Mouse (Mus musculus): ENCODE results near the gene Tubgcp2.

Gene Tubgcp2

DNA sequence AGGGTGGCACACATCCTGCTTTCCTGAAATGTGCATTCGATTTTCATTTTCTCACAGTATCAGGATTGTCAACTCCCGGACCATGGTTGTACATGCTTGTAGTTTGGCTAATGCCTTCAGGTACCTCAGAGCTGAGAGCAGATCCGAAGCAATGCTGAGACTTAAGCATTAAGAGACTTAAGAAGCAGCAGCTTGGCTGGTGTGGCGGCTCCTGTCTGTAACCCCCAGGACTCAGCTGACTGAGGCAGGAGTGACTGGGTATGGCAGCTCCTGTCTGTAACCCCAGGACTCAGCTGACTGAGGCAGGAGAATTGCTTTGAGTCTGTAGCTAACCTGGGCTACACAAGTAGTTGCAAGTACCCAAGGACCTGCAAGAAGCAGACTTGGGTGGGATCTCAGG lies 9.1 kb upstream of the Tubgcp2 start:
- DNase-seq, result no peak

DNA sequence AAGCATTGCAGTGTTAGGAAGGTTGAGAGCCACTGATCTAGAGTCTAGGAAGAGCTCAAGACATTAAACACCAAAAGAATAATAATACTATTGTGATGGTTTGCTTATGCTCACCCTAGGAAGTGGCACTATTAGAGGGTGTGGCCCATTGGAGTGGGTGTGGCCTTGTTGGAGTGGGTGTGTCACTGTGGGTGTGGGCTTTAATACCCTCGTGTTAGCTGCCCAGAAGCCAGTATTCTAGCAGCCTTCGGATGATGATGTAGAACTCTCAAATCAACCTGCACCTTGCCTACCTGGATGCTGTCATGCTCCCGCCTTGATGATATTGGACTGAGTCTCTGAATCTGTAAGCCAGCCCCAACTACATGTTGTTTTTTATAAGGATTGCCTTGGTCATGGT lies 6.3 kb upstream of the Tubgcp2 start:
- no peak for DNase-seq

DNA sequence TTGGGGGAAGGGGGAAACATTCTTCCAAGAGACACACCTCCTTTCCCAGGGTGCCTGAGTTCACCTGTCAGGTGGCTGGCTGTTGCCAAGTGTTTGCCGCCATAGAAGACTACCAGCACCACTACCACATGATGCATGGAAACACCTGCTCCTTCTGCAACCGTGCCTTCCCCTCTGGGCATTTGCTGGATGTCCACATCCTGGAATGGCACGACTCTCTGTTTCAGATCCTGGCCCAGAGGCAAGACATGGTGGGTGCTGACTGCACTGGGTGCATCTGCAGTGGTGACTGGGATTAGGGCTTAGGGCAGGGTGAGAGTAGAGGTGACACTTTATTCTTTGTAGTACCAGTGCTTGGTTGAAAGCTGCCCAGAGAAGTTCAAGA lies 694 bp upstream of the Tubgcp2 start:
- DNase-seq, result no peak

DNA sequence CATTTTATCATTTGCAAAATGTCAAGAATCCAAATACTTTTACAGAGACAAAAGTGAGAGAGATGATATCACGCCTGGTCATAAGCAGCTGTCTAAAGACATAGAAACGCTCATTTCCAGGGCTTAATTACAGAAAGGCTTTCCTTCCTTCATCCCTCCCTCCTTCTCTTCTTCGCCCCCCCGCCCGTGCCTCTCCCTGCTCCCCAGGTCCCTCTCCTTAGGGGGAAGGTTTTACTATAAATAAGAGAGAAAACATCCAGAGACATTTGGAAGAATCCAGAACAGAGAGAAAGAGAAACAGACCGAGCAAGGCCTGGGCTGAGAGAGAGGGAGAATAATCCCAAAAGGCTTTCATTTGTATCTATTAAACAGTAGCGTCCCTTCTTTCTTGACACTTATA lies 1.0 kb downstream of the Tubgcp2 start:
- no peak for DNase-seq

DNA sequence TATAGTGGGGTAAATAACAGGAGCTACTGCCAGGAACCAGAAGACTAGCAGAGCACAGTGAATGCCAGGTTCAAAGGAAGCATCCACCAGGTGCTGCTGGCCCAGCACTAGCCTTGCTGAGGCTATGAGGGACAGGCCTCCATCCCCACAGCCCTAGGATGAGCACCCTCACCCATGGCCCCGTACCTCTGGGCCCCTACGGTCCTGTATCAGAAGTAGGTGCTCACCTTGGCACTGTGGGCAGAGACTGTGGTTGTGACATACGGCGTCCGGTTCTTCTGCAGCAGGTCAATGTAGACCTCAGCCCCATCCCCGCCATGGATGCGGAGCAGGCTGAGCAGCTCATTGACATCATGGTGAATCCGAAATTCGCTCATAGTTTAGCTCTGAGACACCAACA lies 3.1 kb downstream of the Tubgcp2 start:
- DNase-seq, result no peak

DNA sequence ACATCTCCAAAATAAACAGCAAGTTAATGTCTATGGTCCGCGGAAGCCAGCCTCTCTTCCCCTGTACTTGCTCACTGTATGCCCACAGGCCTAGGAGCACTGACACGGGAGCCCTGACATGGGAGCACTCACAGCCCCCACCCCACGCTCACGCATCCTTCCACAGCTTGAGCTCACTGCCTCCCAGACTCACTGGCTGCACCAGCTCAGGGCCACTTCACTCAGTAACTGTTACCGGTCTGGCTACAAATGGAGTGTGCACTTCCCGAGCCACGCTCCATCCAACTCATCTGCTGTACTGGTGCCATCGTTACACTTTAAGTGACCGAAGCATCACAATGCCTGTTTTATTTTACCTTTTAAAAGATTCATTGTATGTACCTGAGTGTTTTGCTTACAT lies 4.1 kb downstream of the Tubgcp2 start:
- no peak for DNase-seq

DNA sequence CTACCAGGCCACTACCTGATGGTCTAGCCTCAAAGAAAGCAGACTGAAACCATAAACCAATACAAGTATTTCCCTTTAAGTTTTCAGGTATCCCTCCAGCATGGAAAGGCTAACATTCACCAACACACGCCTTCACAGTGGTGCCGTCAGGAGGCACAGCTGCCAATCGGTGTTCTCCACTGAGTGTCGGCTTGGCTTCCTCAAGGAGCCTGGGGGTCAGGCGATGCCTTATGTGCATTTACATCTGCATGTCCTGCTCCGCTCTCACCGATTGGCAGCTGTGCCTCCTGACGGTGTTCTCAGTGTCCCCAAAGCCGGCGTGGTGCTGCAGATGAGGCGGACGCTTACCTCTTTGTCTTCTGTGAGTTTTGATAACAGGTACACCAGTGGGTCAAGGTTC lies 4.7 kb downstream of the Tubgcp2 start:
- no peak for DNase-seq

DNA sequence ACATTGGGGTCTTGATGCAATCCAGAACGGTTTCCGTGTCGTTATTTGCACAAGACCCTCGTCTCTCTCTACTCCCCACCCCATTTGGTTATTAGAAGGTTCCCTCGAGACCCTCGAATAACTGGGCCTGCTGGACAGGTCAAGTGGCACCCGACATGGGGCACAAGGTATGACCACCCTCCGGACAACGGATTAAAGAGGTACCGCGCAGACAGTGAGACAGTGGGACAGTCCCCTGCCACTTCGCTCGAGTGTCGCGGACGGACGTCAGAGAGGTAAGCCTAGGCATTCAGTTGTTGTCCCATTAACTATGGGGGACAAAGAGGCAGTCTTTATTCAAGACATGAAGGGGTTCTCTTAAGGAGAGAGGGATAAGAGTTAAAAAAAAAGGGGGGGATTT lies 25.1 kb downstream of the Tubgcp2 start:
- DNase-seq, result no peak

DNA sequence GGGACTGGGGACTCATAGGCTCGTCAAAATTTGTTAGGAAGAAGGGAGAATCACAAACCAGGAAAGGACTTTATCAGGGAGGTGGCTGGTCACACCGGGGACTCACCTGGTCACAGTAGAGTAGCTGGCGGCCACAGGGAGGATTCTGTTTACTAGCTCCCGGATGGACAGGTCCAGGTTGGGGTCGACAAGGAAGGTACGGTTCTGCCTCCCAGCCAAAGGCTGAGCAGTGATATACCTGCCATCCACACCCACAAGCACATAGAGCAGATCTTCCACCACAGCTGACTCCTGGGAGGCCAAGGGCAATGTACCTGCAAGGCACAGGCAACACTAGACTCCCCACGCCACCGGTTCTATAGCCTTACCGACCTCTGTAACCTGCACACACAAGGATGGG lies 28.7 kb downstream of the Tubgcp2 start:
- DNase-seq, result no peak

DNA sequence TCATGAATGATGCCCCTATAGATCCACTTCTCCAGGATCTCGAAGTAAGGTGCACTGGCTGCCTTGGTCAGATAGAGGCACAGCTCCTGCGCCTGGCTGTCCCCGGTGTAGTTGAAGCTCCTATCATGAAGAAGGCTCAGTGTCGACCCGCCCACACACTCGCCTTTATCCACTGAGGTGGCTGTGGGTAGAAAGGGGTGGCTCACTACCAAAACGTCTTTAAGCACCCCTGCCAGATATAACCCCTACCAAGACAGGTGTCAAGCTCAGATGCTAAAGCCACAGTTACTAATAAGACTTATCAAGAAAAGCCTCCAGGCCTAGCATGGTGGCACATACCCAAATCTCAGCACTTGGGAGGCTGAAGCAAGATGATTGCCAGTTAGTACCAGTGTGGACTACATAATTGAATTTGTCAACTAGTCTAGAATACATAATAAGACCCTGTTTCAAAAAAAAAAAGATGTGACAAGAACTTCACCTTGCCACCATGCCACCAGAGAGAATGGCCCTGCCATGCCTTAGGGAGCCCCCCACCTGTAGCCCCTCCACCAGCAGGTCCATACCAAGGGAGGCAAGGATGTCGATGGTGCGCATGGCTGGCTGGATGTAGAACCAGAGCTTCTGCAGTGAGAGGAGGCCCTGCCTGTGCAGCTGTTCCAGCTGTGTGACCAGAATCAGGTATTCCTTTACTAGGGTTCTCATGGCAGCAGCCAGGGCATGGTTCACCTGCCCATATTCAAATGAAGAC lies 29.4 kb downstream of the Tubgcp2 start:
- peak; percentile 1 for DNase-seq

DNA sequence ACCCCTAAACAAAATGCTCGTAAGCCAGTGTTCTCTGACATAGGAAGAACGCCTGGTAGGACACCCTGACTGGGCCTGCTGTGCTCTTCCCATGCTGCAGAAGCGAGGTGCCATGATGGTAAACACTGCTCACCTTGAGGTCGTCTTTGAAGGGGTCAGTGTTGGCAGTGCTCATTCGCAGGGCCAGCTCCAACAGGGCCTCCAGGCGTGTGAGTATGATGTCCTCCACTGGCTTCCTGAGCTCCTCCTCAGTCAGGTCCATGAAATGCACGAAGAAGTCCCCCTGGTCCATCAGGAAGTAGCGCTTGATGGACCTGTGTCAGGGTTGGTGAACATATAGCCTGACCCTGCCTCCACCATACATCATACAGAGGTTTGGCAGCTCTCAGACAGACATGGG lies 31.8 kb downstream of the Tubgcp2 start:
- no peak for DNase-seq

DNA sequence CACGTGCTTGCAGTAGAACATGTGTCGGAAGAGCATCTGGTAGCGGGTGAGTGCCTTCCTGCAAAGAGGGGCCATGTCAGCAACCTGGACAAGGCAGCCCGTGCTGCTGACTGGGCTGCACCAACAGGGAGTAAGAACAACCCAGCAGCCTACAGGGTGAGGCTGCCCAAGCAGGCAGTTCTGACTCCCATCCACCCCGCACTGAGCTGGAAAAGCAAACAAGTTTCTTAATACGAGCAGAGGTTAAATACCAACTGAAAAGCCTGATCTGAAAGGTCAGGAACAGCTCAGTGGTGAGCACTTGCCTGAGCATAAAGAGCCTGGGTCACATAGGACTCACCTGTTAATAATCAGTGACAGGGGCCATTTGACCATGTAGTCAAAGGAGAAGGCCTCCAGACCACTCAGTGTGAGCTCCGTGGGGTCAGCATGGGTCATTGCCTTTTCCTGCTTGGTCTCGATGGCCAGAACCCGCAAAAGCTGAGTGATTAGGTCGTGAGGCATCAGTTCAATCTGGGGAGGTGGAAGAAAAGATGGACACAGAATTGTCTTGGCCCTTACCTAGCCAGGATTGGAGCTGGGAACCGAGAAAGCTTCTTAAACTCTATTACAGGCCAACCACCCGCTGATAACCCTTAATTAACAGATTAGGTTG lies 35.3 kb downstream of the Tubgcp2 start:
- no peak for DNase-seq

DNA sequence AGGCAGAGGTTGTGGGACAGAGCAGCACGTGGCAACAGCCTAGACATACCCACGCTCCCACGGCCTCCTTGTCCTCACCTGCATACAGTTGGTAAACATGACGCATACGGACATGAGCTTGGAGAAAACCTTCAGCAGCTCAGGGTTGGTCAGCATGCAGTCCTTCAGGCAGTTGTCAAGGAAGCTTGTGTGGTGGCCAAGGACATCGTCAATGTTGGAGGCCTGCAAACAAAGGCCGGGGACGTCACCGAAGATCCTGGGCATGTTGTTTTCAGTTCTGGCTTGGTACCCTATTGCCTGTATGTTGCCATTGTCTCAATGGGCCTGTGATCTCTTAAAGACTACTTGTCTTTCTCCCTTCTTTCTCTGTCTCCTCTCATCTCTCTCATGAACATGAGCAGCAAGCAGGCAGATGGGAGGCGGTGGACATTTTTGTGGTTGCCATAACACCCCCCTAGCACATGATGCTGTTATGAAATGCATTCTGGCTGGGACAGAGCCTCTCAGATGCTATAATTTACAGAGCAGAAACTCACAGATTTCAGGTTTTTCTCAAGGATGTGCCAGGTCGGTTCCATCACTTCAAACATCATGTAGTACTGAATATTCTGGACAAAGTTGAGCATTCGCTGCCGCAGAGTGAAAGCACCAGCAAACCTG lies 37.6 kb downstream of the Tubgcp2 start:
- DNase-seq, result no peak

DNA sequence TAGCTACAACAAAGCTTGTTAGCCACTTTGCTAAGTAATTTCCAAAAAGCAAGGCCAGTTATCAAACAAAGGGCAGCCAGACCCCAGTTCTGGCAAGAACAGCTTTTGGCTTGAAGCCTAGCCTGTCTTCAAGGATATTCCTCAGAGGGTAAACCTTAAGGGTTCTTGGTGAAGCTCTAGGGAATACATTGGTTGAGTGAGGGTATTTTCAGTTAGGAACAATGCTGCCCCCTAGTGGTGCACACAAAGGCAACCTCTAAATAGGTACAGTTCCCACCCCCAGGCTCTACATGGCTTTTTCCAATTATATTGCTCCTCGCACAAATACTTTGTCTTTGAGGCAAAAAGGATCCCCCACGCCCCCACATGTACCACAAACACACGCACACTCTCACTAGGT lies 41.8 kb downstream of the Tubgcp2 start:
- peak; percentile 72 for DNase-seq

DNA sequence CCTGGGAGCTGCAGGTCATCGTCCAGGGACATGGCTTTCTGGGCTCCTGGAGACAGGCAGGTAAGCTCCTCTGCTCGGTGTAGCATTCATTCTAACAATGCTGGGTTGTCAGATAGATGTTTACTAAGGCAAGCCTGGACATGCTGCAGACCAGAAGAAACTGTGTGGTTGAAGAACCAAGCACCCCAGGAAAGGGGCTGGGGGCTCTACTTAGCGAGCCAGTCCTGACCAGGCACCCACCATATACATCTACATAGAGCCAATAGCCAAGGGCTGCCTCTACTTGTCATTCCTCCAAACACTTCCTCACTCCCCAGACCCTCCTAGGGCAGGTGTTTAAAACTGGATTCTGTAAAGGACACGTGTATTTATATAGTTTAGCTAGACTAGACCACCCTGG lies 42.3 kb downstream of the Tubgcp2 start:
- DNase-seq, result no peak

DNA sequence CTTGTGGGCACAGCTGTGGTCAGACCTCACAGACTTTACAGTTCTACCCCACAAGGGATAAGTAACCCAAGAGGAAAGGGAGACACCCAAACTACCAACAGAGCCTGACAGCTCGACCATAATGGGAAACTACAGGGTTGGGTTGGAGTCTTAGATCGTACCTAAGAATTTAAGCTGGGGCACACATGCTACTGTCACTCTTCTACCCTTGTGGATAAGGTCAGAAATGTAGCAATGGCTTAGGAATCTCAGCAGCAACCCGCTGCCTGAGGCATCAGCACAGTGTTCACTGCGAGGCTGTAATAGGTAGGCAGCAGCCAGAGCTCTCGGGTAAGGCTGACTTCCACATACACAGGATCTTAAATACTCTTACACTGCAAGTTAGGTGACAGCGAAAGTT lies 42.9 kb downstream of the Tubgcp2 start:
- DNase-seq, result no peak

DNA sequence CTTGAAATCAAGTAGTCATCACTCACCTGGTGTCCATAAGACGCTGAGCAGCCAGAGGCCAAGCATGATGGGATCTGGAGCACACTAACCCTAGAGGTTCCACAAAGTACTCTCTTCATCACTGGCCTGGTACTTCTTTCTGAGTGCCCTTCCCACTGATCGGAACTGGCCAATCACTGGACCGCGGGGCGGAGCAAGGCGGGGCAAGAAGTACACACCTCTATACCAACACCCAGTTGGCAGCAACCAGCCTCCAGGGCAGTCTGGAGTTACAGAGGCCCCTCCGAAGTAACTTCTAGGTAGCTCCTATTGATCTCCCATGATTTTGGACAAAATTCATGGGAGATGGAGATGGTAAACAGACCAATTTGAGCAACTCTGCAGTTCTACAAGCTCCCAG lies 44.1 kb downstream of the Tubgcp2 start, which contains the start of gene Adam8:
TSS of gene Adam8 (minus strand) at position 157 of the 400 bp plus-strand sequence.
- no peak for DNase-seq

DNA sequence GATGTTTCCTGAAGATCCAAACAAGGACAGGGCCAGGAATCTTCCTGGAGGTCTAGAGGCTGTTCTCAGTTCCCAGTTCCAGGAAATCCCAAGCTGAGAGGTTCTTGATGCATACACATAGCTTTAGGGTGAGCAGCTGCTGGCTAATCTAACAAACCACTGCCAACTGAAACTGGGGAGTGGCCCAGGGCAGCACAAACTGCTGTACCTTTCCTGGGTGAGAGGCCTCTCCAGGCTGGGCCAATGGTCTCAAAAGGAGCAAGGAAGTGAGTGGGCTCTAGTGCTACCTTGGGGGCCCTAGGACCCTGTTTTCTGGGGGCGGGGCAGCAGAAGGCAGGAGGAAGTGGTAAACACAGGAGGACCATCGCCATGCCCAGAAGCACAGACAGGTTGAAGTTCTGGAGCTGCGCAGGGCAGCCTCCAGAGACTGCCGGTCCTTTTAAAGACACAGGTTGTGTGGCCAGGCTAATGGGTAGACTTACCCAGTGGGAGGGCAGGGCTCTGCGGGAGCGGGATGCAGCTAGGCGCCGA lies 45.5 kb downstream of the Tubgcp2 start:
- no peak for DNase-seq

DNA sequence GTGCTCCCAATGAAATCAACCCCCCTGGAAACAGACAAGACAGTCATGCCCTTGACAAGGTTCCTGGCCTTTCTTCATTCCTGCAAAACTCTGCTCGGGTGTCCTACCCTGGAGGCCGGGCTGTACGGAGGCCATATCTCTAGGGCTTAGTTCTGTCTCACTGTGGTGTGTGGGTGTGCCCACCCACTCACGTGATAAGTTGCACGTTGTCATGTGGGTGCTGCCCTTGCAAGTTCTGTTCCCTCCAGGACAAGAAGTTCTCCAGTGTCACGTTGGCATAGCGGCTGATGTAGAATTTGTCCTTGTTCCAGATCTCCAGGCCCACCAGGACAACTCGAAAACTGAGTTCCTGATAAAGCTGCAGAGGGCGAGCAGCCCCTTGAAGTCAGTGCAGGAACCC lies 48.2 kb downstream of the Tubgcp2 start:
- DNase-seq, result no peak

DNA sequence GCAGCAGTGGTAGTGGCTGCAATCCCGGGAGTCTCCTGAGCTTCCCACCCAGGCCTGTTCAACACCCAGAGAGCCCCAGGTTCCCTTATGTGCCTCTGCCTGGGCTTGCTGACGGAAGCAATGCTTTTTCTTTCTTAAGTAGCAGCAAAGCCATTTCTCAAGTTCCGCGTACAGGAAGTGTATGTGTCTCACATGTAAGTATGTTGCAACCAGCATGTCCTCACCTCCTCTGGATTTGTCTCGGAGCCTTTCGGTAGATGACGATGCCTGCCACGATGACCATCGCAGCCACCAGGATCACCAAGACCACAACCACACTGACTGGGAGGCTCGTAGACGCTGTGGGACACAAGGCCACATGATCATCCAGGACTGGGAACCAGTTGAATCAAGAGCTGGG lies 52.0 kb downstream of the Tubgcp2 start:
- DNase-seq, result no peak

DNA sequence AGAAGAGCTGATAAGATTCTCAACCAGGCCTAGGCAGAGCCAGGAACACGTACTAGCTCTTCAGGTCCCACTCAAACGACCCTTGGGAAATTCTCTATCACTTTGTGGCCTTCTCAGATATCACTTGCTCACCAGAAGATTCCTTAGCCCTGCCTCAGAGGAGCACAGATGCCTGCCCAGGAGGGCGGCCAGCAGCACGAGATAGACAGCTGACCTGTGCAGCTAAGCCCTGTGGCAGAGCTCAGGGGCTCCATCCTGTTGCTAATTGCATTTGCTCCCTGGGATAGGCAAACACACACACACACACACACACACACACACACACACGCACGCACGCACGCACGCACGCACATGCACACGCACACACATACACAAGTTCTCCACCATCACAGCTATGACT lies 54.4 kb downstream of the Tubgcp2 start:
- no peak for DNase-seq

DNA sequence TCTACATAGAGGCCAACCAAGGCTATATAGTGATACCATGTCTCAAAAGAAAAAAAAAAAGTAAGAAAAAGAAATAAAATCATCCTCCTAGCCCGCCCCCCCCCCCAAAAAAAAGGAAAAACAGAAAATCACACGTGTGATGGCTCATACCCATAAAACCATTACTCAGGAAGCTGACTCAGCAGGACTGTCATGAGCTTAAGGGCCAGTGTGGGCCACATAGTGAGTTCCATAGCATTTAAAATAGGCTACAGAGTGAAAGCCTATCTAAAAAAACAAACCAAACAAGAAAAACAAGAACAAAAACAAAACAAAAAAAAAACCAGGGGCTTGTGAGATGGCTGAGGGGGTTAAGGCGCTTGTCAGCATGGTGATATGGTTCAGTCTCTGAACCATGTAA lies 55.7 kb downstream of the Tubgcp2 start:
- DNase-seq, result no peak

DNA sequence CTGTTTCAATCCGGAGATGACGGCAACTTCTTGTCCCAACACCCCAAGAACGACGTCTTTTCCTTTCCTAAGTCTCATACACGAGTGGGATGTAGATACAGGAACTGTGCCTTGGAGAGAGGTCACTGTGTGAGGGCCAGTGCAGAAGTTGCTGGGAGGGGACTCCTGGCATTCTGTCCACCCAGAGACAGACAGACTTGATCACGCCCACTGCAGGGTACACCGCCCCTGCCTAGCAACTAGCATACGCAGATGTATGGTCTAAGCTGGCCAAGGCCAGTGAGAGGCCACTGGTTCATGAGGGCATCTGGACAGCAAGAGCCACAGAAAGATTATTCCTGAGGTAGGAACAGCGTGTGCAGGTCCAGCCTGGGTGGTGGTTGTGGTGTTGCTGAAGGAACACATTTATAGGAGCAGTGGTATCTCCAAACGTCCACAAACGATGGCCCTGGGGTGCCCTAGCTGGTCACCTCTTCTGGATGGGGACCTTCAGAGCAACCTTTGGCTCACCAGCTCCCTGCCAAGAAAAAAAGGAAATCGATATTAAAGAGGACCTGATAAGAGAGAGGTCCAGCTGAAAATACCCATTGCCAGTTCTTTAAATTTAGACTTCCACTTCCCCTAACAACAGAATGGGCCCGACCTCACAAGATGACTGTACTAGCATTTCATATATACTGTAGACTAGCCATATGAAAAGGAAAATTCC lies 57.3 kb downstream of the Tubgcp2 start:
- no peak for DNase-seq

Data from right cerebral cortex, postnatal 4 days (tissue).